Mouse (Mus musculus) stomach, postnatal 0 days (tissue): Measurements from ENCODE around the gene Bcl7b.

Experiments used
- CTCF ChIP-seq: IDR thresholded peaks from 2 replicates; pipeline ENCODE4 v1.5.1; 2016; ENCODE audit warnings: antibody characterized with exemption, low read depth, mild to moderate bottlenecking, moderate library complexity
- EP300 ChIP-seq: optimal IDR thresholded peaks from 2 replicates; pipeline ENCODE3; 2016; ENCODE audit warnings: antibody characterized with exemption

GRCm38 (mm10) chr5:135187349-135188213 is 19.5 kb downstream of the Bcl7b start:
- TF ChIP-seq EP300 (no peak), CTCF (no peak)
